Comparison of ENCODE assay signal across 8 mouse cellular contexts in the genomic region with DNA sequence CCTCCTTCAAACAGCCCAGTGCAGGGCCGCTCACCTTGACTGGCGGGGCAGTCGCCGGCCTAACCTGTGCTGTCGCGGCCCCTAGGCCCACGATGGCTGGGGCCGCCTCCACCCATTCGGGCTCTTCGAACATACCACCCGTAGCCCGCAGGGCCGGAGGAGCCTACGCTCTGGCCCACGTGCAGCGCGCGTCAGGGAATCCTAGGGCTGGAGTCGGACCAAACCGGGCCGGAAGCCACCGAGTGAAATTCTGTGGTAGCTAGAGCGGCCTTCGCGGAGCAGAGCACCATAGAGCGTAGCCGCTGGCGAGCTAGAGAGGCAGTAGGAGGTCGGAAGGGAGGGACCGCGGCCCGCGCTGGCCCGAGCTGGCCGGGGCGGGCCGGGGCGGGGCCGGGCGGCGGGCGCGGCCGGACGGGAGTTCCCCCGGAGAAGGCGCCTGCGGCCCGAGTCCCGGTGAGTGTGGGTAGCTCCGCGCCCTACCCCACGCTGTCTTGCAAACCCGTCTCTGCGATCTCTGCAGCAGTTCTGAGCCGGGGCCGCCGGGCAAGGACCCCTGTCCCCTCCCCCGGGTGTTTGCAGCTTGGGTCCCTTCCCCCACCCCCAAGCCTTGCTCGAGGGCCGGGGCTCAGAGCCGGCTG. TPM values are rescaled to one million over a fixed set of nuclear protein-coding genes. Genes with fewer than 3 reads are reported as not detected.
A peak's percentile ranks its signal among the peaks of the same experiment; 100 is the strongest.
DNase-seq lines count a peak whose midpoint lies in the region; ATAC-seq lines count a peak whose summit lies in the region.

Gene Ilk, plus strand, starts transcription at position 329 of the 638 bp plus-strand sequence.

- peak within 1 kb of the TSS; percentile 92 for H3K27ac ChIP-seq in forebrain, embryonic 10.5 days
- H3K27ac ChIP-seq in heart, embryonic 15.5 days = peak within 1 kb of the TSS; percentile 98
- peak within 1 kb of the TSS; percentile 88 for H3K27ac ChIP-seq in liver, embryonic 15.5 days (replicated peaks)
- H3K27ac ChIP-seq in neural tube, embryonic 12.5 days = peak within 1 kb of the TSS; percentile 50

- H3K4me3 ChIP-seq in forebrain, embryonic 10.5 days = peak within 1 kb of the TSS; percentile 87
- H3K4me3 ChIP-seq in heart, embryonic 15.5 days = peak within 1 kb of the TSS; percentile 86
- peak within 1 kb of the TSS; percentile 92 for H3K4me3 ChIP-seq in liver, embryonic 15.5 days (replicated peaks)
- H3K4me3 ChIP-seq in neural tube, embryonic 12.5 days = peak within 1 kb of the TSS; percentile 82

- peak within 1 kb of the TSS; percentile 76 for H3K4me2 ChIP-seq in heart, embryonic 15.5 days
- peak within 1 kb of the TSS; percentile 95 for H3K4me2 ChIP-seq in liver, embryonic 15.5 days
- peak within 1 kb of the TSS; percentile 87 for H3K4me2 ChIP-seq in neural tube, embryonic 12.5 days (replicated peaks)

- WGBS in forebrain, embryonic 10.5 days = under 1% methylated on average over 56 of the region's 62 CpGs
- WGBS in heart, embryonic 15.5 days = 1% methylated on average over 55 of the region's 62 CpGs
- under 1% methylated on average over 59 of the region's 62 CpGs for WGBS in liver, embryonic 15.5 days (ENCODE audit: insufficient replicate concordance)
- under 1% methylated on average over 60 of the region's 62 CpGs for WGBS in neural tube, embryonic 12.5 days

- H3K36me3 ChIP-seq in forebrain, embryonic 10.5 days (replicated peaks) = peaks cover 54% of the 10 kb centered on the region
- H3K36me3 ChIP-seq in heart, embryonic 15.5 days = peaks cover 44% of the 10 kb centered on the region
- H3K36me3 ChIP-seq in liver, embryonic 15.5 days (replicated peaks) = peaks cover 56% of the 10 kb centered on the region
- peaks cover 52% of the 10 kb centered on the region for H3K36me3 ChIP-seq in neural tube, embryonic 12.5 days

- H3K9ac ChIP-seq in heart, embryonic 15.5 days = peak within 1 kb of the TSS; percentile 94
- peak within 1 kb of the TSS; percentile 91 for H3K9ac ChIP-seq in liver, embryonic 15.5 days
- H3K9ac ChIP-seq in neural tube, embryonic 12.5 days = peak within 1 kb of the TSS; percentile 70

- no peaks in the 10 kb centered on the region for H3K27me3 ChIP-seq in forebrain, embryonic 10.5 days (ENCODE audit: poor library complexity, severe bottlenecking)
- no peaks in the 10 kb centered on the region for H3K27me3 ChIP-seq in heart, embryonic 15.5 days
- no peaks in the 10 kb centered on the region for H3K27me3 ChIP-seq in liver, embryonic 15.5 days
- no peaks in the 10 kb centered on the region for H3K27me3 ChIP-seq in neural tube, embryonic 12.5 days (replicated peaks)

- DNase-seq in c-Kit-negative CD71-positive TER-119-positive erythroid progenitor cells, embryonic 14.5 days (ENCODE audit: low read depth, low spot score) = peak; percentile 83
- DNase-seq in forebrain, embryonic 10.5 days (ENCODE audit: extremely low spot score, low spot score) = peak; percentile 86
- peak; percentile 95 to 96 for DNase-seq in kidney, postnatal 36 days
- DNase-seq in telencephalon, adult 2 months (ENCODE audit: low read depth, low spot score) = peak; percentile 91

- H3K4me1 ChIP-seq in forebrain, embryonic 10.5 days = peaks cover 41% of the 10 kb centered on the region
- H3K4me1 ChIP-seq in heart, embryonic 15.5 days (replicated peaks) = peaks cover 35% of the 10 kb centered on the region
- peaks cover 47% of the 10 kb centered on the region for H3K4me1 ChIP-seq in liver, embryonic 15.5 days (replicated peaks)
- peaks cover 16% of the 10 kb centered on the region for H3K4me1 ChIP-seq in neural tube, embryonic 12.5 days

- no peaks in the 10 kb centered on the region for H3K9me3 ChIP-seq in forebrain, embryonic 10.5 days
- no peaks in the 10 kb centered on the region for H3K9me3 ChIP-seq in heart, embryonic 15.5 days (replicated peaks)
- no peaks in the 10 kb centered on the region for H3K9me3 ChIP-seq in liver, embryonic 15.5 days (replicated peaks)
- no peaks in the 10 kb centered on the region for H3K9me3 ChIP-seq in neural tube, embryonic 12.5 days

- peak; percentile 86 for ATAC-seq in CD4-positive, CD25-positive, alpha-beta regulatory T cell, adult 4 months
- ATAC-seq in heart, embryonic 15.5 days (replicated peaks; ENCODE audit: insufficient number of reproducible peaks, insufficient read depth, low FRiP score, low read depth) = peak; percentile 97
- ATAC-seq in liver, embryonic 15.5 days (ENCODE audit: insufficient read depth) = peak; percentile 99
- peak; percentile 97 for ATAC-seq in neural tube, embryonic 12.5 days (ENCODE audit: low FRiP score, low read depth)

RNA-seq across cellular contexts. Expression of gene Ilk, which starts in this region (rescaled TPM):
- 100 to 1,000 TPM; 138 to 196 TPM for polyA plus RNA-seq in CD4-positive, CD25-positive, alpha-beta regulatory T cell, adult 4 months (2017; shearing (Covaris generic))
- 208 and 211 TPM in 2 replicates for polyA plus RNA-seq in forebrain, embryonic 10.5 days (2016; fragmentation: Nextera tagmentation; extraction: Ambion mirVana)
- polyA plus RNA-seq in heart, embryonic 15.5 days (2015; fragmentation: Nextera tagmentation; extraction: Ambion mirVana) = 354 and 399 TPM in 2 replicates
- polyA plus RNA-seq in liver, embryonic 15.5 days (2015; fragmentation: Nextera tagmentation; extraction: Ambion mirVana) = 120 and 127 TPM in 2 replicates
- polyA plus RNA-seq in neural tube, embryonic 12.5 days (2016; fragmentation: Nextera tagmentation; extraction: Ambion mirVana) = 220 and 230 TPM in 2 replicates

Comparison
In these comparisons a context has a peak if more than half of its experiments do, and no peak if none do; other contexts are left out.
1. Peak in every context shown above with its lines: DNase-seq, ATAC-seq, H3K4me3 ChIP-seq and H3K27ac ChIP-seq.